Mouse (Mus musculus) adrenal gland, adult 10 weeks (tissue): Measurements from ENCODE around the gene Nkap. TPM values are rescaled to one million over a fixed set of nuclear protein-coding genes. Genes with fewer than 3 reads are reported as not detected.

Experiments
- polyA plus RNA-seq: library from polyadenylated mRNA; stranded (reverse); fragments of 350-450 nt; fragmentation: Illumina TruSeq; extraction: RNeasy Lipid Tissue Mini Kit (QIAGEN cat#74804); gene quantifications from one replicate; pipeline ENCODE4 v1.2.3, GENCODE M21; 2014; ENCODE audit warnings: low read depth, low replicate concordance

Nkap gene
- polyA plus RNA-seq, result 115 TPM

DNA sequence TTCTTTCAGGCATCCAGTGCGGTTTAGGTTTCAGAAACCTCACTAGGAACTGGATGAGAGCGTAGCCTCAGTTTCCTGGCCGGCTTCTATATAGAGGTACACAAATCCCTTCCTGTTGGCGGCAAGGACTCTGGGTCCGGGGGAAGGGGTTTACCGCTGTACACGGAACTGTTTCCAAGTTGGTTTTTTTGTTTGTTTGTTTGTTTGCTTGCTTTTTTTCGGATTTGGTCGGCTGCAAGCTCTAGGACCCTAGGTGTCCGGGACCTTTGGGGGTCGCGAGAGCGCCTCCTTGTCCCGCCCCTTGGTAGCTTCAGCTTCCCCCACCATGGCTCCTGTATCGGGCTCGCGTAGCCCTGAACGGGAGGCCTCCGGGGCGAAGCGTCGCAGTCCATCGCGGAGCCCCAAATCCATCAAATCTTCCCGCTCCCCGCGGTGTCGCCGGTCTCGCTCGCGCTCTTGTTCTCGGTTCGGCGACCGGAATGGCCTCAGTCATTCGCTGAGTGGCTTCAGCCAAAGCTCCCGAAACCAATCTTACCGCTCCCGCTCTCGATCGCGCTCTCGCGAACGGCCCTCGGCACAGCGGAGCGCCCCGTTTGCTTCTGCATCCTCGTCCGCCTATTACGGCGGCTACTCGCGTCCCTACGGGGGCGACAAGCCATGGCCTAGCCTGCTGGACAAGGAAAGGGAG is at the start of gene Nkap:
TSS of gene Nkap (plus strand) at position 125 of the 688 bp plus-strand sequence.

DNA sequence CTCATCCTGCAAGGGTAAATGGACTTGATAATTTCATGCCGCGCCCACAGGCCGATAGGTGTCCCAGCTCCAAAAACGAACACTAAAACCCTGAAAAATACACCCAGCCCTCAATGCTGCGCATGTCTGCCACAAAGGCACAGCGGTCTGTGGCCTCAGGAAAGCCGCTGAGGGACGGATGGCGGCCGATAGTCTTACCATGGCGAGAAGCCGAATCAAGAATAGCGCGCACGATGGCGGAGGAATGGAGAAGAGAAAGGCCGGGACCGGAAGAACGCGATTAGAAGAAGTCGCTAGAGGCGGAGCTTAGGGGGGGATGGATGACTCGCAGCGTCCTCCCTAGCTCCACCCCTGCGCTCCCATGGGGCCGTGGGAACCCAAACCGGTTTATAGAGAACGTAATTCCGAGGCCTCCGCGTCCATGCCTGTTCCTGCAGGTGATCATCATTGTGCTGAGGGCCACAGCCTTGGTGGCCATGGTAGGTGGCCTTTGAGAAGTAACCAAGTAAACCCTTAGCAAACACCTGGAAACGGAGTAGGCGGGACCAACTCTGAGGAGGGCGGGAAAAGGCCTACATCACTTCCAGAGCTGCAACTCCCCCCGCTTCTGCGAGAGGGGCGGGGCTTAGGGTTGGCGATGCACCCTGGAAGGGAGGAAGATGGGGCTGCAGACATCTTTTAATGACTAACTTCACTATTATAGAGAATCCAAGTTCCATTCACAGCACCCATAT is 41.5 kb upstream of the Nkap start, which contains the start of gene Rpl39:
TSS of gene Rpl39 (minus strand) at position 476 of the 734 bp plus-strand sequence.

DNA sequence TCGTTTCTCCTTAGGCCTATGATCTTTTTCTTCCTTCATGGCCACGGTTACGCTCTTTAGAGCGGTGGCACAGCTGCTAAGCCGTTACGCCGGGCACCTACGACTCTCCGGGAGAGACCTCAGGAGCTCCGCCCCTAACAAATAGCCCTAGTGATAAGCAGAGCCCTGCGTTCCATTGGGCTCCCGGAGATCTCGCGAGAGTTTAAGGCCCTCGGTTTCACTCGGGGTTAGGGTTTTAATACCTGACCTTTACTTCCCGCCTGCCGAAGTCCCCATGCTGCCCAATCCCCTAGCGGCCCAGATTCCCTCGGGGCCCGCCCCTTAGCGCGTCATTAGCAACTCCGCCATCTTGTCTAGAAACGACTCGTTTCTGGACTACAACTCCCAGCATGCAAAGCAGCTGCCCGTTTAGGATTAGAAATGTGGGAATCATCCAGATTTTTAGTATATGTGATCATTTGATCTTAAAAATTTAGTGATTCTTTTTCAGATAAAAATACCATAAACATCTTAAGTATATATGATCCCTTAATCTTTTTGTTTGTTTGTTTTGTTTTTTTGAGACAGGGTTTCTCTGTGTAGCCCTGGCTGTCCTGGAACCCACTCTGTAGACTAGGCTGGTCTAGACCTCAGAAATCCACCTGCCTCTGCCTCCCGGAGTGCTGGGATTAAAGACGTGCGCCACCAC is 16.3 kb upstream of the Nkap start, which contains the start of gene Upf3b:
TSS of gene Upf3b (minus strand) at position 130 of the 688 bp plus-strand sequence.

DNA sequence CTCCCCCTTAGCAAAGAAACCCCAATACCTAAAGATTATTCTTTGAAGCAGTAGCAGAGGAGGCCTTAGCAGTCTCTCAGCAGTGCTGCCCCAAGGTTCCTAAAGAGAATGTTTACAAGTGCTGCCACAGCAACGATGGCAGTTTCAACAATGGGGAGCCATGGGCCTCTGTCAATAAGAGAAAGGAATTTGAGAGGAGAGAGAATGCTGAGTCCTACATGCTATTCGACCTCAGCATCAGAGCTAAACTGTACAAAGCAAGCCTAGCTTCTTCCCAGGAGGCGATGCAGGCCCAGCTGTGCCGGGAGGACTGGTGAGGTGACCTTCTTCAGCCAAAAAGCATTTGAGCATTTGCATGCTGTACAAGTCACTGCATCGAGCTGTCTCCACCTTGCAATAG is 42.1 kb downstream of the Nkap start, which contains the start of gene Akap14:
TSS of gene Akap14 (minus strand) at position 101 of the 400 bp plus-strand sequence.

DNA sequence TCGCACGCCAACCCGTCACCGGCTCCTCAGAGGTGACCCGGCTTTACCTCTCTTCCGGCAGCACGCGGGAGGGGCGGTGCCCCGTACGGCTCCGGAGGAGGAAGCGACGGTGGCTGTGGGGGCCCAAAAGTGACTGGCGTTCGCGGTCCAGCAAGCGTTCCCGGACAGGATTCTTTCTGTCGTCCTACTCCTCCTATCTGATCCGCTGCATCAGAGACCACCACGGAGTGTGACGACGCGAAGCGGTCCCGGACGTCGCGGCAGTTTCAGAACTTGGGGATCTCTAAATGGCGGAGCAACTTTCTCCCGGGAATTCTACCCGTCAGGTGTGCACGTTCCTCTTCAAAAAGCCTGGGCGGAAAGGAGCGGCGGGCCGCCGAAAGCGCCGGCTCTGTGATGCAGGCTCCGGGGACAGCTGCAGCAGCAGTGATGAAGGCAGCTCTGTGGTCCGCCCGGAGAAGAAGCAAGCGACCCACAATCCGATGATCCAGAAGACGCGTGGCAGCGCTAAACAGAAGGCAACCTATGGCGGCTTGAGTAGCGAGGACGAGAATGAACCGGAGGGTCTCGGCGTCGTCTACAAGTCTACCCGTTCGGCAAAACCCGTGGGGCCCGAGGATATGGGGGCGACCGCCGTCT is 64.6 kb downstream of the Nkap start, which contains the start of the genes Ndufa1 and Rnf113a1:
TSS of gene Ndufa1 (minus strand) at position 59 of the 639 bp plus-strand sequence.
TSS of gene Rnf113a1 (plus strand) at position 141 of the 639 bp plus-strand sequence.

Other genes with a start within 250 kb of the Nkap start
- 27.5 TPM for gene Nkrf, start 223.9 kb upstream of the Nkap start, polyA plus RNA-seq
- gene Sept6, start 135.0 kb upstream of the Nkap start, polyA plus RNA-seq, result 24.4 TPM
- not detected for gene Sowahd, start 78.0 kb upstream of the Nkap start, polyA plus RNA-seq
- gene Rpl39, start 41.4 kb upstream of the Nkap start, polyA plus RNA-seq, result 763 TPM
- gene Upf3b, start 16.5 kb upstream of the Nkap start, polyA plus RNA-seq, result 76.1 TPM
- not detected for gene Akap14, start 42.0 kb downstream of the Nkap start, polyA plus RNA-seq
- 249 TPM for gene Ndufa1, start 64.4 kb downstream of the Nkap start, polyA plus RNA-seq
- 0.52 TPM for gene Rnf113a1, start 64.5 kb downstream of the Nkap start, polyA plus RNA-seq
- gene Gm9, start 84.2 kb downstream of the Nkap start, polyA plus RNA-seq, result not detected
- gene Rhox1, start 95.5 kb downstream of the Nkap start, polyA plus RNA-seq, result not detected
- gene Rhox2a, start 118.2 kb downstream of the Nkap start, polyA plus RNA-seq, result not detected
- gene Rhox3a, start 123.1 kb downstream of the Nkap start, polyA plus RNA-seq, result not detected
- not detected for gene Rhox4a, start 138.5 kb downstream of the Nkap start, polyA plus RNA-seq